Mouse (Mus musculus) layer of hippocampus, postnatal 10 days (tissue): ENCODE measurements at regions not wholly inside any gene's neighbourhood (a gene's known extent, or its start where the extent isn't known, plus 50 kb on each side); places are given as distances from the start of the nearest gene placed in this dataset.

Experiments
- DNase-seq, 2 experiments: peaks; one replicate each; pipeline ENCODE4 v3.0.0; 2021; ENCODE audit warnings: low spot score in 2 of 2

- no peak for DNase-seq
Observed at GRCm38 (mm10) chr15:56436131-56436530, 1041.3 kb downstream of the Slc22a22 start.

GRCm38 (mm10) chr15:56425986-56426385 lies 1051.4 kb downstream of the Slc22a22 start:
- no peak for DNase-seq

GRCm38 (mm10) chr15:56420681-56421080 lies 1056.7 kb downstream of the Slc22a22 start:
- no peak for DNase-seq

- DNase-seq, result no peak
Observed at GRCm38 (mm10) chr15:56391982-56392381, 1085.4 kb downstream of the Slc22a22 start.

- DNase-seq, result no peak
Observed at GRCm38 (mm10) chr15:56378511-56378910, 1098.9 kb downstream of the Slc22a22 start.

GRCm38 (mm10) chr15:56350903-56351302 lies 1126.5 kb downstream of the Slc22a22 start:
- no peak for DNase-seq

GRCm38 (mm10) chr15:56346111-56346510 lies 1131.3 kb downstream of the Slc22a22 start:
- DNase-seq, result no peak

- DNase-seq, result no peak
Observed at GRCm38 (mm10) chr15:56344973-56345372, 1132.5 kb downstream of the Slc22a22 start.

GRCm38 (mm10) chr15:56344304-56344932 lies 1133.0 kb downstream of the Slc22a22 start:
- DNase-seq, result peak in 1 of 2 experiments; percentile 6

GRCm38 (mm10) chr15:56337879-56338278 lies 1139.5 kb downstream of the Slc22a22 start:
- no peak for DNase-seq

GRCm38 (mm10) chr15:56336449-56336848 lies 1141.0 kb downstream of the Slc22a22 start:
- DNase-seq, result peak; percentile 79 to 85

- DNase-seq, result no peak
Observed at GRCm38 (mm10) chr15:56335011-56335410, 1142.4 kb downstream of the Slc22a22 start.

GRCm38 (mm10) chr15:56320501-56320900 lies 1156.9 kb downstream of the Slc22a22 start:
- DNase-seq, result no peak

GRCm38 (mm10) chr15:56294910-56295438 lies 1182.5 kb downstream of the Slc22a22 start:
- DNase-seq, result no peak

GRCm38 (mm10) chr15:56278622-56279301 lies 1198.7 kb downstream of the Slc22a22 start:
- DNase-seq, result peak; percentile 24 to 44

- DNase-seq, result no peak
Observed at GRCm38 (mm10) chr15:56278006-56278405, 1199.4 kb downstream of the Slc22a22 start.

- DNase-seq, result no peak
Observed at GRCm38 (mm10) chr15:56248731-56249130, 1228.7 kb downstream of the Slc22a22 start.

- no peak for DNase-seq
Observed at GRCm38 (mm10) chr15:56244004-56244735, 1233.3 kb downstream of the Slc22a22 start.

GRCm38 (mm10) chr15:56202552-56202951 lies 1274.9 kb downstream of the Slc22a22 start:
- no peak for DNase-seq

- DNase-seq, result no peak
Observed at GRCm38 (mm10) chr15:56199336-56199735, 1278.1 kb downstream of the Slc22a22 start.

GRCm38 (mm10) chr15:56197425-56198201 lies 1279.8 kb downstream of the Slc22a22 start:
- peak in 1 of 2 experiments; percentile 13 for DNase-seq
